Mouse (Mus musculus) skeletal muscle tissue, postnatal 0 days (tissue): Measurements from ENCODE around the gene Rnf121. TPM values are rescaled to one million over a fixed set of nuclear protein-coding genes. Genes with fewer than 3 reads are reported as not detected.

ENCODE experiments used
- polyA plus RNA-seq: library from polyadenylated mRNA; unstranded; fragments of >200 nt; fragmentation: Nextera tagmentation; extraction: Ambion mirVana; gene quantifications from 2 replicates; pipeline ENCODE4 v1.2.1, GENCODE M21; 2015

Gene Rnf121
- polyA plus RNA-seq, result 15.8 and 16.1 TPM in 2 replicates

GRCm38 (mm10) chr7:102065046-102065891 lies at the start of gene Rnf121, which contains the start of the genes Xndc1 and Xntrpc:
TSS of gene Rnf121 (minus strand) at chr7:102065469.
TSS of gene Xndc1 (plus strand) at chr7:102065511.
TSS of gene Xntrpc (plus strand) at chr7:102065713.

DNA sequence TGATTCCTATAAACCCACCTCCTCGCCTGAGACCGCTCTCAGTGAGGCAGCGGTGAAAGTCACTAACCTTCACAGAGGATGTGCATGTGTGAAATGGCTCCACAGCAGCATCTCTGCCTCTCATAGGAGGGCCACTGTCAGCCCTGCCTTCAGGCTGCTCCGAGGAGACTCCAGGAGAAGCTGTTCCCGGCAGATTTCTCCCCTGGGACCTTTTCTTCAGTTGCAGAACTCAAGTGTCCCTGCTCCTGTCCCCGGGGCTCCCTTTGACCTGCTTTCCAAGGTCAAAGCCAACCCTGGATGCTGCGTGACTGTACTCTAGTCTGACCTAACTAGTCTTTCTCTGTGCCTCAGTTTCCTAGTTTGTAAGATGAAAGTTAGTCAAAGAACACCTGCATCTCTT lies 43.9 kb upstream of the Rnf121 start, which contains the start of gene Art5:
Gene Art5, minus strand, starts transcription at position 319 of the 400 bp plus-strand sequence.

GRCm38 (mm10) chr7:102101487-102101886 lies 36.2 kb upstream of the Rnf121 start, which contains the start of gene Art1:
TSS of gene Art1 (plus strand) at chr7:102101743.

GRCm38 (mm10) chr7:102082816-102083215 lies 17.5 kb upstream of the Rnf121 start, which contains the start of gene Trpc2:
TSS of gene Trpc2 (plus strand) at chr7:102083116.

GRCm38 (mm10) chr7:102018590-102018989 lies 46.7 kb downstream of the Rnf121 start, which contains the start of gene Il18bp:
TSS of gene Il18bp (minus strand) at chr7:102018690.

Other genes with a start within 250 kb of the Rnf121 start
- gene Phox2a, start 247.2 kb downstream of the Rnf121 start, polyA plus RNA-seq, result 0.28 and 0.32 TPM in 2 replicates
- 45.7 TPM in 2 replicates for gene Inppl1, start 227.2 kb downstream of the Rnf121 start, polyA plus RNA-seq
- 9.6 and 15.0 TPM in 2 replicates for gene Folr2, start 208.3 kb downstream of the Rnf121 start, polyA plus RNA-seq
- gene Anapc15, start 201.8 kb downstream of the Rnf121 start, polyA plus RNA-seq, result 27.1 and 30.5 TPM in 2 replicates
- gene Folr1, start 194.7 kb downstream of the Rnf121 start, polyA plus RNA-seq, result 1.1 and 1.7 TPM in 2 replicates
- 111 and 138 TPM in 2 replicates for gene Lamtor1, start 159.6 kb downstream of the Rnf121 start, polyA plus RNA-seq
- not detected in 2 replicates for gene Tomt, start 159.1 kb downstream of the Rnf121 start, polyA plus RNA-seq
- 6.2 and 8.0 TPM in 2 replicates for gene Lrrc51, start 131.6 kb downstream of the Rnf121 start, polyA plus RNA-seq
- 22.6 and 29.4 TPM in 2 replicates for gene Numa1, start 131.4 kb downstream of the Rnf121 start, polyA plus RNA-seq
- gene Il18bp, start 46.8 kb downstream of the Rnf121 start, polyA plus RNA-seq, result 2.0 and 2.3 TPM in 2 replicates
- gene Xndc1, start within 50 bp of the Rnf121 start, polyA plus RNA-seq, result 8.2 and 9.5 TPM in 2 replicates
- 0.27 and 0.49 TPM in 2 replicates for gene Xntrpc, start 244 bp upstream of the Rnf121 start, polyA plus RNA-seq
- 0.05 TPM in 1 of 2 replicates, not detected in the other for gene Trpc2, start 17.6 kb upstream of the Rnf121 start, polyA plus RNA-seq
- 388 and 438 TPM in 2 replicates for gene Art1, start 36.3 kb upstream of the Rnf121 start, polyA plus RNA-seq
- gene Art5, start 44.0 kb upstream of the Rnf121 start, polyA plus RNA-seq, result 21.8 and 25.9 TPM in 2 replicates
- 0.13 and 0.37 TPM in 2 replicates for gene Chrna10, start 51.4 kb upstream of the Rnf121 start, polyA plus RNA-seq
- gene Nup98, start 144.7 kb upstream of the Rnf121 start, polyA plus RNA-seq, result 10.3 and 11.9 TPM in 2 replicates
- 44.4 and 45.1 TPM in 2 replicates for gene Pgap2, start 144.7 kb upstream of the Rnf121 start, polyA plus RNA-seq
- 40.2 and 53.1 TPM in 2 replicates for gene Rhog, start 190.6 kb upstream of the Rnf121 start, polyA plus RNA-seq
- 93.1 and 102 TPM in 2 replicates for gene Stim1, start 202.3 kb upstream of the Rnf121 start, polyA plus RNA-seq